Mouse (Mus musculus): ENCODE data around the gene Acr.
A peak's percentile ranks its signal among the peaks of the same experiment; 100 is the strongest.

The Acr gene

DNA sequence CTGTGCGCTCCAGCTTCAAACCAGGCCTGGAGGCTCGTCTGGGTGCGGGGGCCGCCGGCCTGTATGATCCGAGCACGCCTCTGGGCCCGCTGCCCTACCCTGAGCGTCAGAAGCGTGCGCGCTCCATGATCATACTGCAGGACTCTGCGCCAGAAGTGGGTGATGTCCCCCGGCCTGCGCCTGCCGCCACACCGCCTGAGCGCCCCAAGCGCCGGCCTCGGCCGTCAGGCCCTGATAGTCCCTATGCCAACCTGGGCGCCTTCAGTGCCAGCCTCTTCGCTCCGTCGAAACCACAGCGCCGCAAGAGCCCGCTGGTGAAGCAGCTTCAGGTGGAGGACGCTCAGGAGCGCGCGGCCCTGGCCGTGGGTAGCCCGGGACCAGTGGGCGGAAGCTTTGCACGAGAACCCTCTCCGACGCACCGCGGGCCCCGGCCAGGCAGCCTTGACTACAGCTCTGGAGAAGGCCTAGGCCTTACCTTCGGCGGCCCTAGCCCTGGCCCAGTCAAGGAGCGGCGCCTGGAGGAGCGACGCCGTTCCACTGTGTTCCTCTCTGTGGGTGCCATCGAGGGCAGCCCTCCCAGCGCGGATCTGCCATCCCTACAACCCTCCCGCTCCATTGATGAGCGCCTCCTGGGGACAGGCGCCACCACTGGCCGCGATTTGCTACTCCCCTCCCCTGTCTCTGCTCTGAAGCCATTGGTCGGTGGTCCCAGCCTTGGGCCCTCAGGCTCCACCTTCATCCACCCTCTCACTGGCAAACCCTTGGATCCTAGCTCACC is 20.1 kb upstream of the Acr start:
- no peak for DNase-seq (ENCODE audit: low spot score)

DNA sequence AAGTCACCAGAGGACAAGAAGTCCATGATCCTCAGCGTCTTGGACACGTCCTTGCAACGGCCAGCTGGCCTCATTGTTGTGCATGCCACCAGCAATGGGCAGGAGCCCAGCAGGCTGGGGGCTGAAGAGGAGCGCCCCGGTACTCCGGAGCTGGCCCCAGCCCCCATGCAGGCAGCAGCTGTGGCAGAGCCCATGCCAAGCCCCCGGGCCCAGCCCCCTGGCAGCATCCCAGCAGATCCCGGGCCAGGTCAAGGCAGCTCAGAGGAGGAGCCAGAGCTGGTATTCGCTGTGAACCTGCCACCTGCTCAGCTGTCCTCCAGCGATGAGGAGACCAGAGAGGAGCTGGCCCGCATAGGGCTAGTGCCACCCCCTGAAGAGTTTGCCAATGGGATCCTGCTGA is 19.3 kb upstream of the Acr start:
- DNase-seq (ENCODE audit: low spot score) = no peak

DNA sequence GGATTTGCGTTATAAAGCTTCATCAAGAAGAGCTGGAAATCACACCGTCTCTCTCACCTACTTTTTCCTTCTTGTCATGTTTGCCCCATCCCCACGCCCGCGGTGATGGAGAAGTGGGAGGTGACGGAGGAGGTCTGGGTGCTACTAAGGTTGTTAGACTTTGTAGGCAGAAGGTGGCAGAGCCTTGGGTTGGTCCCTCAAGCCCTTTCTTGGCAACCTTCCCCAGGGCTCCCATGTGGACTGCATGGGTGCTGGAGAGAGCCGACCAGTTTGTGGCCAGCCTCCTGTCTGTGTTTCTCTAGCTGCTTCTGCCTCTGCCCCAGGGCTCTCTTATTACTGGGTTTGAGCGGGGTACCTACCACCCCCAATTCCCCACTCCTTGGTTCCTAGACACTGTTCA is 17.6 kb upstream of the Acr start:
- no peak for DNase-seq (ENCODE audit: low spot score)

DNA sequence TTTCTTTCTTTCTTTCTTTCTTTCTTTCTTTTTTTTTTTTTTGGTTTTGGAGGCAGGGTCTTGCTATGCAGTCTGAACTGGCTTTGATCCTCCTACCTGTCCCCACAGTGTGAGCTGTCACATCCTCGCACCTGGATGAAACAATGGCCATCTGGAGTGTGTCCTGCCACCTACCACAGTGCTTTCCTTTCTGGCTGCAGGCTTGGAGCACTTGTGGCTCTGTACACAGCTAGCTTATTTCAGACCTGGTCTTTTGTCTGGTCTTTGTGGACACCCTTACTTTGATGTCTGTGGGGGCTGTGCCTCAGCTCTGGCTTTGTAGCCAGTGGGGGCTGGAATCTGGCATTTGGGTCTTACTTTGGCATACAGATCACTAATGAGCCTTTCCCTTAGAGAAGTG is 16.4 kb upstream of the Acr start:
- DNase-seq (ENCODE audit: low spot score) = no peak

DNA sequence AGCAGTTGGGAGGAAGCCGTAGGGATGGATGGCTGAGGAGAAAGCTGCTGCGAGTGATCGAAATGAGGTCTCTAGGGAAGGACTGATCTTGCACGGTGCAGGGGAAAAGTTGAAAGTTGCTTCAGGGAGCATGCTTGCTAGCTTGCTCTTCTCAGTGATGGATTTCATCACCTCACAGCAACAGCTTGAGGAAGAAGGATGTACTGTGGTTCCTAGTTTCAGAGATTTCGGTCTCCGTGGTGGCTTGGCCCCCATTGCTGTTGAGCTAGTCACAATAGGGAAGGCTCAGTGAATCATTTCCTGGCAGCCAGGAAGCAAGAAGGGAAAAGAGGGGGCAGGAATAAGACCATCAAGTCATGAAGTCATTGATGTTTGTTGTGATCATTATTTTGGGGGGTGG is 12.5 kb upstream of the Acr start:
- DNase-seq (ENCODE audit: low spot score) = no peak

DNA sequence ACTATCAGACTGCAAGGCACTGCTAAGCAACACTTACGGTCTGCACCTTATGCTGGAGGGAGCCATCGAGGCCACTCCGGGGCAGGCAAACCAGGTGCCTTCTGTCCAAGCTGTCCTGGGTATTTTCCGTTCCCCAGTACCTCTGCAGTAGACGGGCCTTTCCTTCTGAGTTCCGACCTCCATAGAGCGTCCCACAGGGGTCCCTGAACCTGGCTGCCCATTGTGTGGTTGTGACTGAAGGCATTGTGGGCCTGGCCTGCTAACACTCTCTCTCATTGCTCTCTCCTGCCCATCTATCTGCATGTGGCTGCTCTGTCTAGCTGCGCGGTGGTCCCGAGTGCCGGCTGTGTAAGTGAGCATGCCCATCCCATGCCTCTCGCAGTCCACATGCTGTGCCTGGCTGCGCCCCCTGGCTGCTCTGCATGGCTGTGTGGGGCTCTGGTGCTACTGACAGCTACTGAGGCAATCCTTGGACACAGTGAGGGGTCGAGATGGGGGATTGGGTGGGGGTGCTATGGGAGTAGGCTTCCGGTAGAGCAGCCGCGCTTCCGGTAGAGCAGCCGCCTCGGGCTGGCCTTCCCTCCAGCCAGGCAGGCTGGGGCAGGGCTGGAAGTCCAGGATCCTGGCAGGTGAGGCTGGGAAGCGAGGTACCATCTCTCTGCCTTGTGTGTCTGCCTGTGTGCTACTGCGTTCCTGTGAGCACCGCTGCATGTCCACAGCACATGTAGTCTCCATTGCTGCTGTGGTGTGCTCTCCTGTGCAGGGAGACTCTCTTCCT is 11.5 kb upstream of the Acr start:
- no peak for DNase-seq (ENCODE audit: low spot score)

DNA sequence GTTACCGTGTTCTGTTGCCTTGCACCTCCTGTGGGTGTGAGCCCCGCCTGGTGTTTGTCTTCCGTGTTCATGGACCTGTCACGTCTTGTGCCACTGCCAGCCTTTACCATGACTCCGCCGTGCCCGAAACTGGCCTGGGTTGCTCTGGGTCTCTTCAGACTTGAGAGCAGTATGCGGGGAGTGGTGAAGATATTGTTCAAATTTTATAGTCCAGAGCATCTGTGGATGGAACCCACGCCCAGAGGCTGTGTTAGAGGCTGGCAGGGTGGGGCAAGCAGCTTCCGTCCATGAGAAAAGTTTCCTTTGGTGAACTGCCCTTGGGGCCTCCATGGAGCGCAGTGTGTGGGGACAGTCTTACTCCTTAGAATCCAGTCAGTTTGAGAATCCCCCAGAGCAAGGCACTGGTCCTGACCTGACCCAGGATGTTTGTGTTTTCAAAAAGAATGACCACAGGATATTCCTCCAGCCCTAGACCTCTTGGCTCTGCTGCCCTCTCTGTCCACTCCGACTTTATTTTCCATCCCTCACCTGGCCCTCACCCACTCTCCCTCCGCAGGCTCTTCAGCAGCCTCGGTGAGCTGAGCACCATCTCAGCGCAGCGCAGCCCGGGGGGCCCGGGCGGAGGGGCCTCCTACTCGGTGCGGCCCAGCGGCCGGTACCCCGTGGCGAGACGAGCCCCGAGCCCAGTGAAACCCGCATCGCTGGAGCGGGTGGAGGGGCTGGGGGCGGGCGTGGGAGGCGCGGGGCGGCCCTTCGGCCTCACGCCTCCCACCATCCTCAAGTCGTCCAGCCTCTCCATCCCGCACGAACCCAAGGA is 10.7 kb upstream of the Acr start:
- DNase-seq (ENCODE audit: low spot score) = no peak

DNA sequence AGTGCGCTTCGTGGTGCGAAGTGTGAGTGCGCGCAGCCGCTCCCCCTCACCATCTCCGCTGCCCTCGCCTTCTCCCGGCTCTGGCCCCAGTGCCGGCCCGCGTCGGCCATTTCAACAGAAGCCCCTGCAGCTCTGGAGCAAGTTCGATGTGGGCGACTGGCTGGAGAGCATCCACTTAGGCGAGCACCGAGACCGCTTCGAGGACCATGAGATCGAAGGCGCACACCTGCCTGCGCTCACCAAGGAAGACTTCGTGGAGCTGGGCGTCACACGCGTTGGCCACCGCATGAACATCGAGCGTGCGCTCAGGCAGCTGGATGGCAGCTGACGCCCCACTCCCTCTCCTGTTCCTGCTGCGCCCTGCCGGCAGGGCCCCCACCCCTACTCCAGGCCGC is 10.1 kb upstream of the Acr start:
- no peak for DNase-seq (ENCODE audit: low spot score)

DNA sequence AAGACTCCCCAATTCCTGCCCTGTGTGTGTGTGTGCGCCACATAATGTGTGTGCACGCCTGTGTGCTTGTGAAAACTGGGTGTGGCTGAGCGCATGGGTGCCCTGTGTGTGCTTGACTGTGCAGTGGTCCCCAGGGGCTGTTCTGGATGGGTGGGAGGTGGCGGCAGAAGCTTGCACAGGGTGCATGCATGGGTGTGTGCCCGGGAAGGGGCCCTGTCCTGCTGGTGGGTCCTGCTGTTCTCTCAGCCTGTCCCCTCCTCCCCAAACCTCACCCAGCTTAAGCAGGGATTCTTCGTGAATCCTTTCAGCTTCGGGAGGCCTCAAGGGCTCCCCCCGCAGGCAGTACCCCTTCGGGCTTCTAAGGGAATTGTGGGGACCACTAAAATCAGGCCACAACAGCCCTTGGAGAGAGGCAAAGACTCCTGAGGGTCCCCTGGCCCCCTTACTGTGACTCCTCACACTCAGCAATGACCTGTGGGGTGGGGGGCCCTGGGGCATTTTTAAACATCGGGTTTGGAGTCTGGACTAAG is 8.9 kb upstream of the Acr start:
- DNase-seq (ENCODE audit: low spot score) = no peak

DNA sequence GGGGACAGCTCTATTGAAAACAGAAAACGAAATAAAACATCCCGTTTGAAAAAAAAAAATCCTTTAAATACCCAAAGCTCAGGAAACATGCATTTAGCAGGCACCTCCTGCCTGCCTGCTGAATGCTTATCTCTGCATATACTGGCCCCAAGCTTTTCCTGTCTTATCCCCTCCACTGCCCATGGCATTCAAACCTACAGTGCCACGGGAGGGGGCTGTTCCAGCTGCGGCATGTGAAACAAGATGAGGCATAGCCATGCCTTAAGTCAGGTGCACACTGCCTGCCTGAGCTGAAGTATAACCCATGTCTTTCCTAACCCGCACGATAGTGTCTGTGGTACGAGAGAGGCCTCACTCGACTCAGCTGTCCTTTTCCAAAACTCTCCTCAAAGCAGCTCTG is 4.0 kb downstream of the Acr start:
- no peak for DNase-seq (ENCODE audit: low spot score)

DNA sequence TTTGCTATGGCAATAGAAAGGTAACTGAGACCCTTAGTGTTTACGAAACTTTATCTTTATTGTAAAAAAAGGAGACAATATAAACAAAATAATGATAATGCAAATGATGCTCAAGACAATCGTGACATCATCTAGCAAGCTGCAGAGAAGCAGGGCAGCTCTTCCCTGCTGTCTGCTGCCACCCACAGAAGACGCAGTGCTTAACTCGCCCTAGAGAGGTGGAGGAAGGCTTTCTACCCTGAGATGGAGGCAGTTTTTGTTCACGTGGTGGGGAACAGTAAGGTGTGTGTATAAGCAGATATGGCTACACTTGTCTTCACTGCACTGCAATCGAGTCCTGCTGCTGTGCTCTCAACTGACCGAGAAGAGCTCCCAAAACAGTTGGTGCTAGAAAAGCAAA is 14.4 kb downstream of the Acr start:
- no peak for DNase-seq (ENCODE audit: low spot score)

DNA sequence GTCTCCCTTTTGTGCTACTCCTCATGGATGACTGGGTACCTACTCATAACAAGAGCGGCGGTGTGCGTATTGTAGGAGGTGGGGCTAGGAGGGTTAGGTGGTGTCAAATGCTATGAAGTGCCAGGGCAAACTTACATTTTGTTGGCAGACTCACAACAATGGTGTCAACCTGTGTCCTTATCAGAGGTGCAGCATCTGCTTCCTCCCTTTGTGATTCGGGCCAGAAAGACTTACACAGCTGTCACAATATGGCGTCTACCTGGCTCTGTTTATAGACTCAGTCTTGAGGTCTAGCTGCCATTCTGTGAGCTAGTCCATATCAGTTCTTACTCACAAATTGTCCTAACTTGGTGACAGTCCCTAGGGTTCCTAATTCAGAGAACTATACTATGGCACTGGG is 17.0 kb downstream of the Acr start:
- DNase-seq (ENCODE audit: low spot score) = no peak

DNA sequence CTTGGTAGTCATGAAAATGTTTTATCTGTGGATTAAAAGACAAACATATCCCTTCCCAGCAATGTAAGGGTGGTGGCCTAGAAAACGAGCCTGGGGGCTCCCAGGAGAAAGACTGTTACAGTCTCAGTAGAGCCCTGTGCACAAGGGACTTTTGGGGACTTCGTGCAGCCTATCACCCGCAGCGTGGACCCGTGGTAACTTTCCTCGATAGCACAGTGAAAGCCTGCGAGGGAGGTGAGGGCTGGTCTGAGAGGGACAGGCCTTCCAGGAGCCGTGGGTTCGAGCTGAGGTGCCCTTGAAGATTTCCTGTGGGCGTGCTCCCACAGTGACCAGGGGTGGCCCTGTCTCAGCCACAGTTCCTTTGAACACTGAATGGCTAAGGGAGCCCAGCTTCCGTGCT is 17.5 kb downstream of the Acr start:
- no peak for DNase-seq (ENCODE audit: low spot score)

DNA sequence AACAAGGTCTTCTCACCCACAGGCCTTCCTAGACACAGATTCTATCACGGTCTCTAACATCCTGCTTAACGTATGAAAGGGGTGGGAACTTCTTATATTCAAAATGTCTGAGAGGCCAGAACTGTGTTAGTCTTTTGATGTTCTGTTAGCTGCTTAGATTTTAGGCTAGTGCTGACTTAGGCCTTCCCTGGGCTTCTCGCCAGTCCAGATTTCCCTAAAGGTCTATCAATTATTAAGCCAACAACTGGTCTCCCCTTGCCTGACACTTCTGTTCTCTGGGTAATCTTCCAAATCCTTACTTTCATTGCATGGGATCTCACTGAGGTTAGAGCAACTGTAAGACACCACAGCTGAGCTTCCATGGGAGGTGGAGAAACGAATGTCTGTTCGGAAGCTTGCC is 21.0 kb downstream of the Acr start:
- no peak for DNase-seq (ENCODE audit: low spot score)

DNA sequence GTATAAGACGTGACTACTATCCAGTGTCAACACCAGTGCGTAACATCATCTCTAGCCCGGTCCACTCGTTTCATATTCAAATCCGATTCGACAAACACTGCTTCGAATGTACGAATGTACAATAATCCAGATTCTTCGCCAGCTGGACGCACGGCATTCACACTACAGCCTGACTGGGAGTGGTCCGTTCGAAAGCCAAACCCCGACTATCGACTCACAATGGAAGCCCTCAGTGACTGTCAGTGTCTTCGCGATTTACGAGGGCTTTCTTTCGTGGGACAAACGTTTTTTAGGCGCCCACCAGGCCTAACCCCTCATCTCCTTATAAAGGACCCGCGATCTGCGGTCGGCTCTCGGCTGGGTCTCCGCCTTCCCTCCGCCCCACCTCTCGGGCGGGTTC is 23.2 kb downstream of the Acr start:
- no peak for DNase-seq (ENCODE audit: low spot score)

DNA sequence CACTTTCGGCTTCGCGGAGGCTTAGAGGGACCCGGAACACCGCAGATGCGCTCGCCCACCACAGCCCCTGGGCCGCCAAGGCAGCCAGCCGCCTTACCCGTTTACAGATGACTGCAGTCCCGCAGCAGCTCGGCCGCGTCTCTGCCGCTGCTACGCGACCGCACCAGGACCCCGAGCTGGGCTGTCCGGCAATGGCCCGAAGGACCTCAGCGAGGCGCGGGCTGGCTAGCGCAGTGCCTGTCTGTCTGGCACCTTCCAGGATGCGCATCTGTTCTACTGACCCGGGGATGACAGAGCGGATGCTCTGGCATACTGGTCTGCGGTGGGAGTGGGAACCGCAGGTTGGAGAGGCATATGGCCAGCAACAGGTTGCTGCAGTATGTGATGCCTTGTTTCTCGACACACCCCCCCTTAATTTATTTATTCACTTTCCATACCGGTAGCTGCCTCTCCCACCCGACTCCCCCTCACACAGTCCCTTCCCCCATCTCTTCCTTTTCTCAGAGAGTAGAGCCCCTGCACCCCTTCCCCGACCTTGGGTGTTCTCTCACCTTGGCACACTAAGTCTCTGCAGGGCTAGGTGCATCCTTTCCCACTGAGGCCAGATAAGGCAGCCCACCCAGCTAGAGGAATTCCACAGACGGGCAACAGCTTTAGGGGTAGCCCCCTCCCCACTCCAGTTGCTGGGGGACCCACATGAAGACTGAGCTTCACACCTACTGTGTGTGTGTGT is 23.8 kb downstream of the Acr start, which contains the start of gene Rabl2:
TSS of gene Rabl2 (minus strand) at position 201 of the 733 bp plus-strand sequence.
- peak; percentile 69 for DNase-seq (ENCODE audit: low spot score)

DNA sequence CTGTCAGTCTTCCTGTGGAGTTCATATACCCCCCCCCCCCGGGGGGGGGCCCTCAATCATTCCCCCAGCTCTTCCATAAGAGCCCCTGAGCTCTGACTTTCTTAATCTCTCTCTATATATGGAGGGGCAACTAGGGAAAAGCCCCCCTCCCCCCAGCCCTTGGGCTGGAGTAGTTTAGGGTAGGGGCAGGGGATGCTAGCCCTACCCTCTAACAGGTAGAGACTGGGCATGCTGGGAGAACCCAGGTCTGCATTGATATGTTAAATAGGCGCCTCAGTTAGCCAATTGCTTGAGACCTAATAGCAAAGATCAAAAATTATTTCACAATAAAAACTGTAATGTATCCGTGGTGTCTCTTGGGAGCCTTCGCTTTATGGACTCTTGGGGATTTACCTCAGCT is 24.4 kb downstream of the Acr start:
- DNase-seq (ENCODE audit: low spot score) = no peak

DNA sequence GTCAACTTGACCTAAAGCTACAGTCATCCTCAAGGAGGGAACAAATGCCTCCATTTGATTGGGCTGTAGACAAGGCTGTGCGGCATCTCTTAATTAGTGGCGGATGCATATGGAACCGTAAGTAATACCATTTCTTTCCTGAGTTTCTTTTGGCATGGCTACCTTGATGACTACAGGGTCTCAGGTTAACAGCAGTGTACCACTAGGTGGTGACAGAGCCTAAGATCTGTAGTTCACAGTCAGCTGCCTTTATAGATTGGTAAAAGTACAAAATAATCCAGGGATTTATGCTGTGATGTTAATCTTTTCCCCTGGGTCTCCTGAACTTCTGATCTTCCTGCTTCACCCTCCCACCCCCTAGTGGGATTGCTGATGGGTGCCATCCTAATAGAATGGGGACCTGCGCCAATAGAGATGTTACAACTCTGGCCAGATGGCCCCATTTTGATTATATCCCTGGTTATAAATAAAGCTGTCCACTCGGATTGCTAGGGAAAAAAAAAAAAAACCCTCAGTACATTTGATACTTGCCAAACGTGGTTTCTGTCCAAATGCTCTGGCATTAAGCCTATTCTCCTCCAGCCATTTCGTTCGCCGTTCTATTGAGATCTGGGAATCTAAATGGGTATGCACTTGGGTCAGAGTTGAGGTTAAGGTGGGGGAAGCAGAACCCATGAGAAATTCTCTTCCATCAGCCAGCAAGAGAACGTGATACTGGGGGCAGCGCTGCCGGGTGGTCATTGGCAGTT is 37.9 kb downstream of the Acr start:
- no peak for DNase-seq (ENCODE audit: low spot score)

DNA sequence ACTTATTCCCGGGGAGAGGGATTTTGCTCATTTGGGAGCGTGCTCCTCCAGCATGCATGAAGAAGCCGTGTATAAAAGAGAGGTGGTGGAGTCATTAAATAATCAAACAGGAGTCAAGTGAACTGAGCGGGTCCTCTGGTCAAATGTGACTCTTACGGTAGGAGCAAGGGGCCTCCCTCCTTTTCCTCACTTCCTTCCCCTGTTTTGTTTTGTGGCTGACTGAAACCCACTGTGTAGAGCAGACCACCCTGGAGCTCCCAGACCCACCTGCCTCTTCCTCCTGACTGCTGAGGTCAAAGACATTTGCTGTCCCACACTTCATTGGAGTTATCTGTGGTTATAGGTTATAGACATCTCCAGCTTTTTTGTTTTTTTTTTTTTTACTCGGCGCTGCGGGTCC is 39.4 kb downstream of the Acr start:
- DNase-seq (ENCODE audit: low spot score) = no peak

DNA sequence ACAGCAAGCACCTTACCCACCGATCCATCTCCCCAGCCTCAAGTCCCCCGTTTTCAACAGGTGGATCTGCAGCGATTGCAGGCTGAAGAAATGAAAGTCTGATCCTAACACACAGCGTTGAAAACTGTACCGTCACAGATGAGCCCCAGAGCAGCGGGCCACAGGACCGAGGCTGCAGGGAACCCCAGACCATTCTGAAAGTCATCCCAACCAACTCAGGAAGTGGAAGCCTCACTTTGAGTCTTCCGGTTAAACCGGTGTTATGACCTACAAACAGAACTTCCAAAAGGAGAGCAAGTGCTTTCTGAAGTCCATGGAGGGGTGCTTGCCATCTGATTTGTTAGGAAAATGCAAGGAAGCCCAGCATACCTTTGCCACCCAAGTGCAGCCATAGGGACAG is 39.8 kb downstream of the Acr start:
- no peak for DNase-seq (ENCODE audit: low spot score)

DNA sequence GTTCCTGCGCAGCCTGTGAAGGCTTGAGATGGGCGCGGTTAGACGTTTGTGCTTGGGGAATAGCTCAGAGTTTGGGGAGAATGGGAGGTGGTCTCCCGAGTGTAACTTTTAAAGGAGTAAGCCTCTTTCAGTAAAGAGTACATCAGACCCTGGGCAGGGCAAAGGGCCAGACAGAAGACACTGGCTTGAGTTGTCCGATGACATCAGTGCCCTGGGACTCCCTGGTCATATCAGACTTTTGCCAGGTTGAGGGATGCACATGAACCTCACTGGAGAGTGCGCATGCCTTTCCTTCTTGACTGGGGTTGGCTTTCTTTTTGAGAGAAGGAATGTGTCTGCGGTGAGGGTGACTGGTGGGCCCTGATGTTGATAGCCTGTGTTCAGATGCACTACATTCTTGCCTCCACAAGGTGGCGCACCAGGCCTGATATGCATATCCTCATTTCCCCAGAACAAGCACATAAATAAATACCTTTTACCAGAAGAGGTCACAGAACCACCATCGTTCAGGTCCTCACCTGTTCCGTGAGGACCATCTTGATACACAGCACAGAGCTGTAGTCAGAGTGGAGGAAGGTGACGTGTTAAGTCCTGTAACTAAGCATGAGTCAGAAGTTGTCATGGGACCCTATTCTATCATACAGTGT is 54.3 kb downstream of the Acr start:
- DNase-seq (ENCODE audit: low spot score) = no peak

Data from T-cell, adult 2 months (primary cell).